Mouse (Mus musculus): ENCODE measurements around the gene Mfng. TPM values are rescaled to one million over a fixed set of nuclear protein-coding genes. Genes with fewer than 3 reads are reported as not detected.

Gene Mfng
- total and polyA plus RNA-seq, 3 experiments: 35.2 to 63.7 (median 52.5) TPM

- Histone ChIP-seq H3K27ac (ENCODE audit: insufficient read depth, low read depth) (no peak overlapping the region), H3K79me2 (replicated peaks; ENCODE audit: control insufficient read depth, extremely low read depth, insufficient read depth, poor library complexity, severe bottlenecking) (no peaks in the 10 kb centered on the region), H3K4me2 (ENCODE audit: insufficient read depth, low read depth, poor library complexity, severe bottlenecking) (no peak overlapping the region), H3K36me3 (replicated peaks in 1 of 2; ENCODE audit: control insufficient read depth in 1 of 2, insufficient read depth in 1 of 2, low read length in 1 of 2) (no peaks in the 10 kb centered on the region), H3K27me3 (replicated peaks) (peaks cover 92% of the 10 kb centered on the region), H3K9ac (ENCODE audit: insufficient read depth, low read depth) (no peak overlapping the region), H3K4me1 (ENCODE audit: control insufficient read depth in 1 of 2, insufficient read depth in 2 of 2) (no peaks in the 10 kb centered on the region), H3K9me3 (replicated peaks; ENCODE audit: low read length) (no peaks in the 10 kb centered on the region), H3K4me3 (replicated peaks in 1 of 3; ENCODE audit: low read depth in 2 of 3, low read length in 2 of 3, poor library complexity in 1 of 3) (no peak overlapping the region)
- DNase-seq (ENCODE audit: extremely low read depth): no peak
- dilution Hi-C loops (cut with MboI; ENCODE audit: extremely low pct_ligation_motif_present, extremely low pct_unique_long_range_greater_than_20kb, low sequenced_read_pairs) (no loop called here), in situ Hi-C loops (cut with MboI; ENCODE audit: low pct_ligation_motif_present, low pct_unique_long_range_greater_than_20kb, low sequenced_read_pairs) (no loop called here)
- TF ChIP-seq SIN3A (IDR thresholded peaks at IDR 0.05; ENCODE audit: low read length): no peak
- TF ChIP-seq UBTF (IDR thresholded peaks at IDR 0.05; ENCODE audit: low read depth, low read length): no peak
- no peak for TF ChIP-seq NRF1 (IDR thresholded peaks at IDR 0.05; ENCODE audit: low read depth, low read length)
- TF ChIP-seq TBP (conservative IDR thresholded peaks at IDR 0.05; ENCODE audit: low read depth, low read length): no peak
- no peak for TF ChIP-seq MAX (IDR thresholded peaks at IDR 0.05; ENCODE audit: low read length)
- no peak for TF ChIP-seq E2F4 (IDR thresholded peaks at IDR 0.05; ENCODE audit: insufficient replicate concordance, low read depth, low read length)
- no peak for TF ChIP-seq MAZ (IDR thresholded peaks at IDR 0.05; ENCODE audit: low read depth, low read length)
- TF ChIP-seq ETS1 (conservative IDR thresholded peaks at IDR 0.05; ENCODE audit: low read depth, low read length): no peak
- TF ChIP-seq JUN (IDR thresholded peaks at IDR 0.05; ENCODE audit: insufficient read depth, low read depth, low read length): no peak
- no peak for TF ChIP-seq USF1 (IDR thresholded peaks at IDR 0.05; ENCODE audit: low read depth, low read length)
- no peak for TF ChIP-seq USF2 (conservative IDR thresholded peaks at IDR 0.05; ENCODE audit: low read depth, low read length)
- TF ChIP-seq MEF2A (IDR thresholded peaks at IDR 0.05; ENCODE audit: borderline replicate concordance, low read depth, low read length): no peak
- TF ChIP-seq ELF1 (IDR thresholded peaks at IDR 0.05; ENCODE audit: low read depth, low read length): no peak
- TF ChIP-seq BHLHE40 (IDR thresholded peaks at IDR 0.05; ENCODE audit: low read depth, low read length): no peak
- no peak for TF ChIP-seq TCF12 (IDR thresholded peaks at IDR 0.05; ENCODE audit: low read depth, low read length)
- TF ChIP-seq HCFC1 (IDR thresholded peaks at IDR 0.05; ENCODE audit: low read depth, low read length): no peak
- TF ChIP-seq NELFE (IDR thresholded peaks at IDR 0.05; ENCODE audit: low read depth, low read length): no peak
- TF ChIP-seq POLR2AphosphoS2 (IDR thresholded peaks at IDR 0.05; ENCODE audit: low read depth, low read length): no peak
- TF ChIP-seq RAD21 (IDR thresholded peaks at IDR 0.05; ENCODE audit: low read depth, low read length): no peak
These were observed 17.7 kb upstream of the Mfng start for GRCm38 (mm10) chr15:78790990-78791389.

DNA sequence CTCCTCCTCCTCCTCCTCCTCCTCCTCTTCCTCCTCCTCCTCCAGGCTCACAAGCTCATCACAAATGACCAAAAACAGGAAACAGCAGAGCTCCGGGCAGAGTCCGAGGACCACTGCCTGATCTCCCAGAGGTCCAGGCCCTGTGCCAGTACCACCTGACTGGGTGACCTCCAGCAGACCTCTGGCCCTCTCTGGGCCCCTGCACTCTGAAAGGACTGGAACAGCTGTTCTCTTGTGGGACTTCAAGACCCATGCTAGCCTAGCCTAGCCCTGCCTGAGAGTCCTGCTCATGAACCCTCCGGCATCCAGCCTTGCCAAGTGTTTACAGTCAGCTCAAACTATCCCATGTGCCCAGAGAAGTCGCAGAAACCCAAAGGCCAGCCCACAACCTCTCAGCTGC is 17.2 kb upstream of the Mfng start:
- Histone ChIP-seq H3K79me2 (replicated peaks; ENCODE audit: control insufficient read depth, extremely low read depth, insufficient read depth, poor library complexity, severe bottlenecking) (no peaks in the 10 kb centered on the region), H3K9me3 (replicated peaks; ENCODE audit: low read length) (no peaks in the 10 kb centered on the region), H3K4me3 (replicated peaks in 1 of 3; ENCODE audit: low read depth in 2 of 3, low read length in 2 of 3, poor library complexity in 1 of 3) (no peak overlapping the region), H3K27ac (ENCODE audit: insufficient read depth, low read depth) (no peak overlapping the region), H3K9ac (ENCODE audit: insufficient read depth, low read depth) (no peak overlapping the region), H3K4me2 (ENCODE audit: insufficient read depth, low read depth, poor library complexity, severe bottlenecking) (no peak overlapping the region), H3K36me3 (replicated peaks in 1 of 2; ENCODE audit: control insufficient read depth in 1 of 2, insufficient read depth in 1 of 2, low read length in 1 of 2) (no peaks in the 10 kb centered on the region), H3K4me1 (ENCODE audit: control insufficient read depth in 1 of 2, insufficient read depth in 2 of 2) (no peaks in the 10 kb centered on the region), H3K27me3 (replicated peaks) (peaks cover 92% of the 10 kb centered on the region)
- DNase-seq (ENCODE audit: extremely low read depth): no peak
- TF ChIP-seq E2F4 (IDR thresholded peaks at IDR 0.05; ENCODE audit: insufficient replicate concordance, low read depth, low read length) (no peak), NELFE (IDR thresholded peaks at IDR 0.05; ENCODE audit: low read depth, low read length) (no peak), GABPA (IDR thresholded peaks at IDR 0.05; ENCODE audit: insufficient replicate concordance, low read depth, low read length) (no peak), ZMIZ1 (IDR thresholded peaks at IDR 0.05; ENCODE audit: low read depth, low read length) (no peak), CHD2 (IDR thresholded peaks at IDR 0.05; ENCODE audit: low read length) (no peak), MEF2A (IDR thresholded peaks at IDR 0.05; ENCODE audit: borderline replicate concordance, low read depth, low read length) (no peak), USF2 (conservative IDR thresholded peaks at IDR 0.05; ENCODE audit: low read depth, low read length) (no peak), RAD21 (IDR thresholded peaks at IDR 0.05; ENCODE audit: low read depth, low read length) (no peak), MAFK (IDR thresholded peaks at IDR 0.05; ENCODE audit: insufficient replicate concordance, low read length) (no peak), IRF4 (IDR thresholded peaks at IDR 0.05; ENCODE audit: low read depth, low read length) (no peak), ETS1 (conservative IDR thresholded peaks at IDR 0.05; ENCODE audit: low read depth, low read length) (no peak), TBP (conservative IDR thresholded peaks at IDR 0.05; ENCODE audit: low read depth, low read length) (no peak), KAT2A (IDR thresholded peaks at IDR 0.05; ENCODE audit: insufficient replicate concordance, low read length) (no peak), ZC3H11A (IDR thresholded peaks at IDR 0.05; ENCODE audit: low read depth, low read length) (no peak), MXI1 (IDR thresholded peaks at IDR 0.05; ENCODE audit: low read depth, low read length) (no peak), MAZ (IDR thresholded peaks at IDR 0.05; ENCODE audit: low read depth, low read length) (no peak), HCFC1 (IDR thresholded peaks at IDR 0.05; ENCODE audit: low read depth, low read length) (no peak)
- in situ Hi-C loops (cut with MboI; ENCODE audit: low pct_ligation_motif_present, low pct_unique_long_range_greater_than_20kb, low sequenced_read_pairs): no loop called here
- dilution Hi-C loops (cut with MboI; ENCODE audit: extremely low pct_ligation_motif_present, extremely low pct_unique_long_range_greater_than_20kb, low sequenced_read_pairs): no loop called here

Measured in CH12.LX (cell line).